Mouse (Mus musculus): Measurements from ENCODE around the gene Micu1. TPM values are rescaled to one million over a fixed set of nuclear protein-coding genes. Genes with fewer than 3 reads are reported as not detected.
A peak's percentile ranks its signal among the peaks of the same experiment; 100 is the strongest.

Gene Micu1
- polyA plus RNA-seq, 1 experiment from 2014 or later = 82.0 TPM

DNA sequence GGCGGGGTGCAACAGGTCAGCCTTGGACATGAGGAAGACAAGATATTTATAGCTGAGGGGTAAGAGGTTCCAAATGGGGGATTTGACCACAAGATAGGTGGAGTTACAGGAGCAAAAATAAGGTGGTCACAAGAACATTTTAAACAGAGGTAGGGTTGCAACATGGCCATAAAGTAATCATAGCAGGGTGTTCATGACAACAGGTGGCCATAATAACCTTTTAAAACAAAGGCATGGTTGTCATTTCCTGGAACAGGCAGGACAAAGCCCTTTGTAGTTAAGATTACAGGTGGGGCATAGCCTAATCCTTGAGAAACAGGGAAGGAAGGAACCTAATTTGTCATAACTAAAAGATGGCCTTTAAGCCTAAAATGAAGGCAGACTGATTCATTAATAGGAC, 51.8 kb downstream of the Micu1 start:
- ATAC-seq (ENCODE audit: low read depth) (no peak), DNase-seq (ENCODE audit: low spot score) (no peak)
- H3K27me3 ChIP-seq (replicated peaks; ENCODE audit: control insufficient read depth, insufficient read depth, low read length) = no peaks in the 10 kb centered on the region
- H3K36me3 ChIP-seq (ENCODE audit: control insufficient read depth, insufficient read depth, low read length) = peaks cover 9% of the 10 kb centered on the region
- peaks cover 4% of the 10 kb centered on the region; the same call in 1 of the 2 replicates for H3K9me3 ChIP-seq (ENCODE audit: control insufficient read depth, low read length)
- H3K4me2 ChIP-seq (ENCODE audit: low read depth, low read length) = no peak overlapping the region
- 91% methylated on average over 1 of the region's 1 CpGs for WGBS
- H3K4me1 ChIP-seq (ENCODE audit: control insufficient read depth, insufficient read depth, low read length) = peaks cover 19% of the 10 kb centered on the region; the same call in 1 of the 2 replicates
- no peak overlapping the region for H3K27ac ChIP-seq (replicated peaks; ENCODE audit: low read depth, low read length)
- H3K9ac ChIP-seq (ENCODE audit: low read depth, low read length) = no peak overlapping the region
- no peak overlapping the region for H3K4me3 ChIP-seq (ENCODE audit: low read depth, low read length)

DNA sequence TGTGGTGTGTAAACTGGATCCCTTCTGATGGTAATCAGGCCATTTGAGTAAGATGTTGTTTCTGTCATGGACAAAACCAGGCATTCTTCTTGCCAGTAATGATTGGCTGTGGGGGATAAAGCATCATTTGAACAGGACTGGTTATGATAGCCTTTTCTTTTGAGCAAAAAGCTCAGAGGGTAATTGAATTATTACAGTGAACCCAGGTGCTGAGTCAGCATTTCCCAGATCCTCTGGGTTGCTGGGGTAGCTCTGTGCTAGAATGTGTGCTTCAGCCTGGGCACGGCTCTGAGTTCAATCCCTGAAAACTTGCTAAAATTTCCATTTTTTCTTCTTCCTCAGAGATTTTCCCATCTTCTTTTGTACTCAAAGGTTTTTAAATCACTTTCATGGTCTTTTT, 52.6 kb downstream of the Micu1 start:
- no peak overlapping the region for H3K4me2 ChIP-seq (ENCODE audit: low read depth, low read length)
- peaks cover 9% of the 10 kb centered on the region for H3K36me3 ChIP-seq (ENCODE audit: control insufficient read depth, insufficient read depth, low read length)
- 83% methylated on average over 1 of the region's 1 CpGs for WGBS
- peaks cover 19% of the 10 kb centered on the region; the same call in 1 of the 2 replicates for H3K4me1 ChIP-seq (ENCODE audit: control insufficient read depth, insufficient read depth, low read length)
- DNase-seq (ENCODE audit: low spot score) (no peak), ATAC-seq (ENCODE audit: low read depth) (no peak)
- no peak overlapping the region for H3K9ac ChIP-seq (ENCODE audit: low read depth, low read length)
- peaks cover 4% of the 10 kb centered on the region; the same call in 1 of the 2 replicates for H3K9me3 ChIP-seq (ENCODE audit: control insufficient read depth, low read length)
- H3K27ac ChIP-seq (replicated peaks; ENCODE audit: low read depth, low read length) = no peak overlapping the region
- no peak overlapping the region for H3K4me3 ChIP-seq (ENCODE audit: low read depth, low read length)
- H3K27me3 ChIP-seq (replicated peaks; ENCODE audit: control insufficient read depth, insufficient read depth, low read length) = no peaks in the 10 kb centered on the region

DNA sequence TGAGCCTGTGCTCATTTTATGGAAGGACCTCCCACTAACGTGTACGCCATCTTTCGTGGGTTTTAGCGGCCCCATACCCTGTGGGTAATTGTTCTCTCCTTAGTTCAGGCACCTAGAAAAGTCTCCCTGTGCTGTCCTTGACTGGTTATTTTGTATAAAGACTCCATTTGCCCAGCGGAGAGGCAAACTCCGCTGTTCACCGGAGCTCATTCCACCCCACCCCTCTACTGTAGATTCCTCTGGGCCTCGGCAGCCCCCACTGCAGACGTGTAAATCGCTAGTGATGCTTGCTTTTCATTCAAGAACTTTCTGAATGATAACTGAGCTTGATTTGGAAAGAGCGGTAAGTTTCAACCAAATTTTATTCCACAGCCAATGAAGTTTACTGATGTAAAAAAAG, 53.4 kb downstream of the Micu1 start:
- peak overlapping the region; percentile 36; the same call in 1 of the 2 replicates for H3K27ac ChIP-seq (replicated peaks; ENCODE audit: low read depth, low read length)
- 68% methylated on average over 11 of the region's 11 CpGs for WGBS
- DNase-seq (ENCODE audit: low spot score) (no peak), ATAC-seq (ENCODE audit: low read depth) (no peak)
- peaks cover 19% of the 10 kb centered on the region; the same call in 1 of the 2 replicates for H3K4me1 ChIP-seq (ENCODE audit: control insufficient read depth, insufficient read depth, low read length)
- H3K36me3 ChIP-seq (ENCODE audit: control insufficient read depth, insufficient read depth, low read length) = peaks cover 9% of the 10 kb centered on the region
- H3K27me3 ChIP-seq (replicated peaks; ENCODE audit: control insufficient read depth, insufficient read depth, low read length) = no peaks in the 10 kb centered on the region
- no peak overlapping the region for H3K9ac ChIP-seq (ENCODE audit: low read depth, low read length)
- H3K4me3 ChIP-seq (ENCODE audit: low read depth, low read length) = no peak overlapping the region
- peaks cover 4% of the 10 kb centered on the region; the same call in 1 of the 2 replicates for H3K9me3 ChIP-seq (ENCODE audit: control insufficient read depth, low read length)
- peak overlapping the region; percentile 36; the same call in 1 of the 2 replicates for H3K4me2 ChIP-seq (ENCODE audit: low read depth, low read length)

DNA sequence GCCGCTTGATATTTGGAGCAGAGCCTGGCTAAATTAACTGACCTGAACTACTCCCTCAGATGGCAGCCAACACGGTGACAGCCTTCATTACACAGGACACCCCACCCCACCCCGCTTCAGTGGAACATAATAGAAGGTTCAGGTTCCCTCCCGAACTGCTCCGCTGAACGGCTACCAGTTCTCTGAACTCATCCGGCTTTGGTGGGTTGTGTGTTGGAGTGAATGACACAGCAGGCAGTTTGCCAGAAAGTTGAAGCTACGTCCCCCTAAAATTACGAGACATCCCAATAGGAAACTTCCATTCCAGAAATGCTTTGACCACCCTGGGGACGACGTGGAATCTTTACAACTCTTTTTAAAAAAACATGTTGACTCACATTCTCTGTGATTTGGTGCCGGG, 53.8 kb downstream of the Micu1 start:
- peak overlapping the region; percentile 36; the same call in 1 of the 2 replicates for H3K27ac ChIP-seq (replicated peaks; ENCODE audit: low read depth, low read length)
- no peaks in the 10 kb centered on the region for H3K27me3 ChIP-seq (replicated peaks; ENCODE audit: control insufficient read depth, insufficient read depth, low read length)
- peaks cover 19% of the 10 kb centered on the region; the same call in 1 of the 2 replicates for H3K4me1 ChIP-seq (ENCODE audit: control insufficient read depth, insufficient read depth, low read length)
- H3K4me3 ChIP-seq (ENCODE audit: low read depth, low read length) = no peak overlapping the region
- peaks cover 4% of the 10 kb centered on the region; the same call in 1 of the 2 replicates for H3K9me3 ChIP-seq (ENCODE audit: control insufficient read depth, low read length)
- peak overlapping the region; percentile 36 for H3K4me2 ChIP-seq (ENCODE audit: low read depth, low read length)
- WGBS = 30% methylated on average over 12 of the region's 12 CpGs
- no peak overlapping the region for H3K9ac ChIP-seq (ENCODE audit: low read depth, low read length)
- peak; percentile 79 for ATAC-seq (ENCODE audit: low read depth)
- H3K36me3 ChIP-seq (ENCODE audit: control insufficient read depth, insufficient read depth, low read length) = peaks cover 9% of the 10 kb centered on the region
- peak; percentile 84 for DNase-seq (ENCODE audit: low spot score)

DNA sequence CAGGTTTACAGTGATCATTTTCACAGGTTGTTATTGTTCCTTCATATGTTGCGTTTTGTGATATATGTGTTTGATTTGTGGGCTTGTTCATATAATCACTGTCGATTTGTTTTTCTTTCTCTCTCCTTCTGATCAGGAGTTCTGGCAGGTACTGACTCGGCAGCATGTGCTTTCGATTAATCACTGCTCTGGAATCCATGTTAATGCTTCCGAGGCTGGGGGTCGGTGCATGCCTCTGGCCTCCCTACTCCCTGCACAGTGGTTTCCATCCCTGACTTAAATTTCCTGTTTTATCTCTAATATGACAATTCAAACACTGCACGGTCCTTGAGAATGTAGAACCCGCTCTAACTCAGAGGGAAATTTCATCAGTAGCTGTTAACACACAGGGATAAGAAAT, 54.3 kb downstream of the Micu1 start:
- ATAC-seq (ENCODE audit: low read depth) = peak; percentile 62; the same call in 1 of the 2 replicates
- WGBS = 22% methylated on average over 8 of the region's 8 CpGs
- H3K4me1 ChIP-seq (ENCODE audit: control insufficient read depth, insufficient read depth, low read length) = peaks cover 19% of the 10 kb centered on the region; the same call in 1 of the 2 replicates

DNA sequence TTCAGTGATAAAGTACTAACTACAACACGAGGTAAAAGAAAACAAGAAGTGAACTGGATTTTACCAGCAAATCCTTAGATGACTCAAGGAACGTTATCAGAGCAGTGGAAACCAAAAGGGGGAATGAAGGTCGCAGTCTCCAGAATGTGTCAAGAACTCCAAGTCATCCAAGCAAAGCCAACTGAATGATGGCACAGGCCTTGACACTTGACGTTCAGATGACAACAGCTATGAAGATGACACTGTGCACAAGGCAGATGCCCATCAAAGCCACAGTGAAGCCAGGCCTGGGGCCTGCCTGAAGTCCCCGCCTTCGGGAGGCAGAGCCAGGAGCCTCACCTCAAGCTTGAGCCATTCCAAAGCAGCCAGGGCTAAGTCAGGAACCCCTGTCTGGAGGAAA, 62.5 kb downstream of the Micu1 start:
- DNase-seq (ENCODE audit: low spot score) (no peak), ATAC-seq (ENCODE audit: low read depth) (no peak)
- Histone ChIP-seq H3K9me3 (ENCODE audit: control insufficient read depth, low read length) (no peaks in the 10 kb centered on the region), H3K36me3 (ENCODE audit: control insufficient read depth, insufficient read depth, low read length) (peaks cover 5% of the 10 kb centered on the region; the same call in 1 of the 2 replicates), H3K27ac (replicated peaks; ENCODE audit: low read depth, low read length) (no peak overlapping the region), H3K4me1 (ENCODE audit: control insufficient read depth, insufficient read depth, low read length) (no peaks in the 10 kb centered on the region), H3K9ac (ENCODE audit: low read depth, low read length) (no peak overlapping the region), H3K4me2 (ENCODE audit: low read depth, low read length) (no peak overlapping the region), H3K4me3 (ENCODE audit: low read depth, low read length) (no peak overlapping the region), H3K27me3 (replicated peaks; ENCODE audit: control insufficient read depth, insufficient read depth, low read length) (no peaks in the 10 kb centered on the region)
- 91% methylated on average over 6 of the region's 6 CpGs for WGBS

More for the DNA sequence above, 54.3 kb downstream of the Micu1 start:
- peaks cover 4% of the 10 kb centered on the region; the same call in 1 of the 2 replicates for H3K9me3 ChIP-seq (ENCODE audit: control insufficient read depth, low read length)
- no peak overlapping the region for H3K27ac ChIP-seq (replicated peaks; ENCODE audit: low read depth, low read length)
- H3K4me2 ChIP-seq (ENCODE audit: low read depth, low read length) = peak overlapping the region; percentile 36
- peak; percentile 73 for DNase-seq (ENCODE audit: low spot score)
- peaks cover 9% of the 10 kb centered on the region for H3K36me3 ChIP-seq (ENCODE audit: control insufficient read depth, insufficient read depth, low read length)
- H3K27me3 ChIP-seq (replicated peaks; ENCODE audit: control insufficient read depth, insufficient read depth, low read length) = no peaks in the 10 kb centered on the region
- H3K4me3 ChIP-seq (ENCODE audit: low read depth, low read length) = no peak overlapping the region
- no peak overlapping the region for H3K9ac ChIP-seq (ENCODE audit: low read depth, low read length)

DNA sequence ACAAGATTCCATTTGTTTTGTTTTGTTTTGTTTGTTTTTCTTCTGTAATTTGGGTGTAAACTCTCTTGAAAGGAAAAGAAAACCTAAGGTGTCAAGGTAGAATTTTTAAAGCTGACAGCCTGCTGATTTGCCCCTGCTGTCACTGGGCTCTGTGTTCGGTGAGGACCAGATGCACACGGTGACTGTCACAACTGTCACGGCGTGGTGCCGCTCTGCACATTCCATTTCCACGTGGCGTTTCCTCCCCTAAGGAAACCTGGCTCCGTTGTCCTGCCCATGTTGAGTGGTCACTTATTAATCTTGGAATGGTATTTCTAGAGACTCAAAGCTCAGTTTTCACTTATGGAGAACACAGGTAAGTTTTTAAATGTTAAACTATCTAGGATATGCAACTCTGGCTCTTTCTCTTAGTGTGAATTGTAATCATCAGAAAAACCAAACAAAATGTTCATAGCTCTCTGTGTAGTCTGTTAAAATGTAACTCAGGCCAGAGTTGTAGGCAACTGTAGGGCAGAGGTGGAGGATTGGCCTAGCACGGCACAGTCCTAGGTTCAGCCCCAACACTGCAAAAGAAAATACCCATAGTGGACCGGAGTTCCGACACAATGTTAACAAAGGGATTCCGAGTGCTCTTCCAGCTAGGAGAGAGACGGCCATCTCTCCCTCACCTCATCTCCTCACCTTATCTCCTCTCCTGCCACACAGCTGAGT, 66.2 kb downstream of the Micu1 start:
- no peak overlapping the region for H3K4me3 ChIP-seq (ENCODE audit: low read depth, low read length)
- H3K9ac ChIP-seq (ENCODE audit: low read depth, low read length) = no peak overlapping the region
- H3K27me3 ChIP-seq (replicated peaks; ENCODE audit: control insufficient read depth, insufficient read depth, low read length) = no peaks in the 10 kb centered on the region
- WGBS = 71% methylated on average over 13 of the region's 13 CpGs
- H3K36me3 ChIP-seq (ENCODE audit: control insufficient read depth, insufficient read depth, low read length) = peaks cover 12% of the 10 kb centered on the region; the same call in 1 of the 2 replicates
- H3K27ac ChIP-seq (replicated peaks; ENCODE audit: low read depth, low read length) = no peak overlapping the region
- DNase-seq (ENCODE audit: low spot score) = no peak
- no peaks in the 10 kb centered on the region for H3K4me1 ChIP-seq (ENCODE audit: control insufficient read depth, insufficient read depth, low read length)
- H3K4me2 ChIP-seq (ENCODE audit: low read depth, low read length) = no peak overlapping the region
- ATAC-seq (ENCODE audit: low read depth) = no peak
- no peaks in the 10 kb centered on the region for H3K9me3 ChIP-seq (ENCODE audit: control insufficient read depth, low read length)

DNA sequence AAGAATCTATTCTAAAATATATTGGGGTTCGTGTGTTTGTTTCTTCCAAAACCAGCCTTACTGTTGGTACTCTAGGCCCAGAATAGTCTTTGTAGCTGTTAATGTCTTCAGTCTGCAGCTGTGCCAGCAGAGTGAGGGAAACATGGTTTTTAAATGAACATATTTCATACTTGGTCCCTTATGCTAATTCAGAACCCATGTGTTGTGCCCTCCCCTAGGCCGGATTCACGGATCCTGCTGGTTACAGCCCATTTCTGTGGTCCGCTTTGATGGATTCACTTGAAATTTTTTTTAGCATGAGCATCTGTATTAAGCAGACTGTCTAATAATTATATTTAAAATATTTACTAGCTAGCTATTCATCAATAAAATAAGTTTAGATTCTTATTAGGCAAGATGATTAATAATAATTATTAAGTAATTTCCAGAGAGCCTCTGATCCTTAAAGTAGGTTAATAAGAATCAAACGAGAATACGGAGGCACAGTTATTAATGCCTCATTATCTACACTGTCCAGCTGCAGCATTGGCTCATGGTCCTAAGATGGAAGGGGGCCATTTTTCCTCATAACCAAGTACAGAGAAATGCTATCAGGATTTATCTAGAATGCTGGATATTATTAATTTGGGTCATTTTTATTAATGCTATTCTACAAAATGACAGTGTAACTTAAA, 69.2 kb downstream of the Micu1 start:
- Histone ChIP-seq H3K4me1 (ENCODE audit: control insufficient read depth, insufficient read depth, low read length) (no peaks in the 10 kb centered on the region), H3K9me3 (ENCODE audit: control insufficient read depth, low read length) (no peaks in the 10 kb centered on the region), H3K4me2 (ENCODE audit: low read depth, low read length) (no peak overlapping the region), H3K27ac (replicated peaks; ENCODE audit: low read depth, low read length) (no peak overlapping the region), H3K36me3 (ENCODE audit: control insufficient read depth, insufficient read depth, low read length) (peaks cover 14% of the 10 kb centered on the region; the same call in 1 of the 2 replicates), H3K4me3 (ENCODE audit: low read depth, low read length) (no peak overlapping the region), H3K9ac (ENCODE audit: low read depth, low read length) (no peak overlapping the region), H3K27me3 (replicated peaks; ENCODE audit: control insufficient read depth, insufficient read depth, low read length) (no peaks in the 10 kb centered on the region)
- 90% methylated on average over 6 of the region's 6 CpGs for WGBS
- DNase-seq (ENCODE audit: low spot score) = no peak
- no peak for ATAC-seq (ENCODE audit: low read depth)

All from embryonic facial prominence, embryonic 14.5 days (tissue).